Mouse (Mus musculus): ENCODE measurements around the gene Slc4a7. TPM values are rescaled to one million over a fixed set of nuclear protein-coding genes. Genes with fewer than 3 reads are reported as not detected.

The Slc4a7 gene
- polyA plus RNA-seq (2012; rRNA removed) = 16.8 and 27.9 TPM in 2 replicates

DNA sequence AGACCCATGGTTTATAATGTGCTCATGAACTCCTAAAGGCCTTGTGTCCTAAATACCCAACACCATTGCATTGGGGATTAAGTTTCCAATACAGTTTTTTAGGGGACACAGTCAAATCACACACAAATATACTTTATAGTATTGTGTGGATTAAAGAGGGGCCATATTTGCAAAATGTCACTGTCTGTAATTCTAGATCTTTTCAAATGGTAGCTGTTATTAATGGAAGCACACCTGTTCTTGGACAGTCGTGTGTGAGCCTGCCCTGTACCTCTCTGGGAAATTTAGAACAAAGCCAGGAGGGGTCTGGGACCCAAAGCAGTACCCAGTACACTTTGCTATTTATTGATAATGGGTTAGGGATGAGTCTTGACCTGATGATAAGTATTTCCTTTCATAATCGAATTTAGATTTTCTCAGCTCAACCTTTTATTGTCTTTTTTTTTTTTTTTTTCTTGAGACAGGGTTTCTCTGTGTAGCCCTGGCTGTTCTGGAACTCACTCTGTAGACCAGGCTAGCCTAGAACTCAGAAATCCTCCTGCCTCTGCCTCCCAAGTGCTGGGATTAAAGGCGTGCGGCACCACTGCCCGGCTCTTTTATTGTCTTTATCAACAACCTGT is at the start of gene Slc4a7:
Gene Slc4a7, plus strand, starts transcription at position 570 of the 620 bp plus-strand sequence.

DNA sequence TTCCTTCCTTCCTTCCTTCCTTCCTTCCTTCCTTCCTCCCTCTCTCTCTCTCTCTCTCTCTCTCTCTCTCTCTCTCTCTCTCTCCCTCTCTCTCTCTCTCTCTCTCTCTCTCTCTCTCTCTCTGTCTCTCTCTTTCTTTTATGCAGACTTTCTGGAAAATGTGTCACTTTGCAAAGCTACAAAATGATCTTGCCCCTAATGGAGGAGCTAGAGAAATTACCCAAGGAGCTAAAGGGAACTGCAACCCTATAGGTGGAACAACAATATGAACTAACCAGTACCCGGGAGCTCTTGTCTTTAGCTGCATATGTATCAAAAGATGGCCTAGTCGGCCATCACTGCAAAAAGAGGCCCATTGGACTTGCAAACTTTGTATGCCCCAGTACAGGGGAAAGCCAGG is 101.0 kb downstream of the Slc4a7 start, which contains the start of gene Nek10:
Gene Nek10, plus strand, starts transcription at position 301 of the 400 bp plus-strand sequence.

Other genes with a start within 250 kb of the Slc4a7 start
- gene Nek10, start 101.1 kb downstream of the Slc4a7 start, polyA plus RNA-seq (2012; rRNA removed) = 0.06 and 0.09 TPM in 2 replicates

Measured in central nervous system, embryonic 11.5 days (tissue).